Mouse (Mus musculus) liver, embryonic 14.5 days (tissue): ENCODE results near the gene Tmprss4.

Source experiments
- CTCF ChIP-seq: IDR thresholded peaks from 2 replicates; pipeline ENCODE4 v1.5.1; 2016; ENCODE audit warnings: antibody characterized with exemption, low read depth, control low read depth
- EP300 ChIP-seq: IDR thresholded peaks from 2 replicates; pipeline ENCODE4 v1.6.1; 2016; ENCODE audit warnings: antibody characterized with exemption, low read depth

- TF ChIP-seq EP300 (no peak), CTCF (peak; percentile 66)
Measured at GRCm38 (mm10) chr9:45133484-45134310, 70.2 kb downstream of the Tmprss4 start.
